Mouse (Mus musculus) liver, adult 2 months (tissue): ENCODE results near the gene Fxn. TPM values are rescaled to one million over a fixed set of nuclear protein-coding genes. Genes with fewer than 3 reads are reported as not detected.
A peak's percentile ranks its signal among the peaks of the same experiment; 100 is the strongest.

Experiments used
- DNase-seq: peaks from one replicate; pipeline ENCODE4 v3.0.0-alpha.2; 2011; ENCODE audit warnings: low read depth, low spot score; ENCODE audit errors: extremely low read depth
- H3K27ac ChIP-seq: fragments of 200-500 bp; replicated peaks from 2 replicates; pipeline ENCODE4 v1.5.1; 2012; ENCODE audit warnings: low read depth, mild to moderate bottlenecking, control low read depth, inconsistent platforms, low read length; ENCODE audit not compliant: insufficient read depth
- H3K27me3 ChIP-seq: fragments of 200-500 bp; 2 replicates; pipeline ENCODE4 v1.6.1; 2012; ENCODE audit warnings: mild to moderate bottlenecking, moderate library complexity, low read length, inconsistent platforms; ENCODE audit not compliant: control insufficient read depth, insufficient read depth
- H3K36me3 ChIP-seq: fragments of 200-500 bp; 2 replicates; pipeline ENCODE4 v1.6.1; 2012; ENCODE audit warnings: low read length, inconsistent platforms; ENCODE audit not compliant: control insufficient read depth, insufficient read depth
- H3K4me1 ChIP-seq: fragments of 200-500 bp; 2 replicates; pipeline ENCODE4 v1.6.1; 2011; ENCODE audit warnings: low read length; ENCODE audit not compliant: control insufficient read depth, insufficient read depth
- H3K4me3 ChIP-seq: fragments of 200-500 bp; 2 replicates; pipeline ENCODE4 v1.5.1; 2011; ENCODE audit warnings: low read depth, mild to moderate bottlenecking, control low read depth, low read length, moderate library complexity; ENCODE audit not compliant: insufficient read depth
- H3K79me2 ChIP-seq: fragments of 200-500 bp; 2 replicates; pipeline ENCODE4 v1.6.1; 2012; ENCODE audit warnings: inconsistent platforms, mild to moderate bottlenecking, low read length, moderate library complexity; ENCODE audit not compliant: control insufficient read depth, insufficient read depth
- H3K9ac ChIP-seq: fragments of 200-500 bp; 2 replicates; pipeline ENCODE4 v1.6.1; 2012; ENCODE audit warnings: low read depth, mild to moderate bottlenecking, control low read depth, inconsistent platforms, low read length
- CTCF ChIP-seq: fragments of 200-500 bp; IDR thresholded peaks from 2 replicates; pipeline ENCODE4 v1.5.1; 2011; ENCODE audit warnings: low read depth, low read length, control low read depth
- POLR2A ChIP-seq: fragments of 200-500 bp; IDR thresholded peaks from 2 replicates; pipeline ENCODE4 v1.6.1; 2011; ENCODE audit warnings: low read length, control low read depth; ENCODE audit not compliant: insufficient read depth; ENCODE audit errors: extremely low read depth
- WGBS: fragments of 180-500 bp; shearing (Covaris S2); methylation state at CpG from one replicate; pipeline ENCODE4 v1.1.7; 2018; 5-methylcytosine and 5-hydroxymethylcytosine counted together
- polyA plus RNA-seq: library from polyadenylated mRNA; depleted of rRNA; stranded (reverse); fragments of >200 nt; gene quantifications from 2 replicates; pipeline ENCODE4 v1.2.3, GENCODE M21; 2012; rRNA removed
- total RNA-seq: library from RNA; depleted of rRNA; stranded (reverse); fragments of >200 nt; gene quantifications from 2 replicates; pipeline ENCODE4 v1.2.3, GENCODE M21; 2014; rRNA removed

The Fxn gene
- total RNA-seq (10.9 and 18.1 TPM in 2 replicates), polyA plus RNA-seq (20.4 and 20.6 TPM in 2 replicates)

DNA sequence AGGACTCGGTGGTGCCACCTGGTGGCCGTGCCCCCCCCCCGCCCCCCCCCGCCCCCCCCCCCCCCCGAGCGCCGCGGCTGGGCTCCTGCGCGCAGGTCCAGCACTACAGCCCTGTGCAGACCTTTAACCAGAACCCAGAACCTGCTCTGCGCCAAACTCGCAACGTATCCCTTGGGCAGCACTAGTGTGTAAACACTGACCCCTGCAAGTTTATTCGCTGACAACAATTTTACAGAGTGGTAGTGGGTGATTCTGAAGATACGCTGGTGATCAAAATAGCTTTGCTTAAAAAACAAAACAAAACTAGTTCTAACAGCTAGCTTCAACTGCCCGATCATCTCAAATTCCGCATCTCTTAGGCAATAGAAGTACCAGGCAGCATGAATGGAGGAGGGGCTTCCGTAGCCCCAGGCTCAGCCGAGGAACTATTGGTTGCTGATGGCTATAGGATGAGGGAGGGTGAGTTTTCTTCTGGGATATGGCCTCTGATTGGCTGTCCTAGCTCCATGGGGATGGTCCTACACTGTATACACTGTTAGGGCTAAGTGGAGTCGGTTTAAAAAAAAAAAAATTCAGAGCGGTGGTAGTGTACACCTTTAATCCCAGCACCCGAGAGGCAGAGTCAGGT lies at the start of gene Fxn:
TSS of gene Fxn (minus strand) at position 5 of the 628 bp plus-strand sequence.
- H3K27me3 ChIP-seq, result no peaks in the 10 kb centered on the region
- peak within 1 kb of the TSS; percentile 86 for H3K4me3 ChIP-seq
- peak; percentile 57 for DNase-seq
- H3K9ac ChIP-seq, result peak within 1 kb of the TSS; percentile 95
- peaks cover 6% of the 10 kb centered on the region for H3K4me1 ChIP-seq
- no peak for TF ChIP-seq POLR2A
- TF ChIP-seq CTCF, result no peak; the same call in 1 of the 2 replicates
- WGBS, result 3% methylated on average over 19 of the region's 22 CpGs
- peak within 1 kb of the TSS; percentile 93 for H3K27ac ChIP-seq
- no peaks in the 10 kb centered on the region for H3K36me3 ChIP-seq
- peaks cover 4% of the 10 kb centered on the region; the same call in 1 of the 2 replicates for H3K79me2 ChIP-seq

DNA sequence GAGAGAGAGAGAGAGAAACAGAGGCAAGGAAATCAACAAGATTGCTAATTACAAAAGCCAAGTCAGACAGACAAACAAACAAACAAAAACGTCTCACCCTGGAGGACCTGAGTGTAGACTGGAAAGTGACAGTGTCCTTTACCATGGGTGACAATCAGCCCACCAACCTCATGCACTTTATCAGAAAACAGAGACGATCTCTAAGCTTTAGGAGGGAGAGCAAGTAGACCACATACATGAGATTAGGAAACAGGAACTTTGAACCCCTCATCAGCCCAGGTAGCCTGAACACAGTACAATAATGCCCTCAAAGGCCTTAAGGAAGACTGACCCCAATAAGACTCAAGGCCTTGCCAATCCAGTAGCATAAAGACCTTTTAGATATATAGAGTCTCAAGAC lies 47.5 kb upstream of the Fxn start:
- H3K27me3 ChIP-seq, result no peaks in the 10 kb centered on the region; the same call in 1 of the 2 replicates
- 51% methylated on average over 2 of the region's 2 CpGs for WGBS
- TF ChIP-seq CTCF, result no peak
- TF ChIP-seq POLR2A, result no peak

DNA sequence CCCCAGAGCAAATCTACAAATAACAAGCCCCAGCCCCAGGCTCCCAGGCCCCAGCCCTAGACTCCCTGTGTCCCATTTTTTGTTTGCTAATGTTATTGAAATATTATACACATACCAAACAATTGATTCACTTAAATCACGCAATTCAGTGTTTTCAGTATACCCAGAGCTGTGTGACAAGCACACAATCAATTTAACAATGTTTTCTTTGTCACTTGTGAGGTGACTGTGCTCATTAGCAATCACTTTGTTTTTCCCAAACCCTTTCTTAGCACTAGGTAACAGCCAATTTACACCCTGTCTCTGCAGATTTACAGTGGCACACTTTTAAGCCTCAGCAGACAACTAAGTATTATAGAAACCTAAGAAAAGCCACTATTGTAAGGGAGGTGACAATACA lies 46.6 kb upstream of the Fxn start:
- H3K4me1 ChIP-seq, result no peaks in the 10 kb centered on the region
- H3K9ac ChIP-seq, result no peak overlapping the region
- no peak for DNase-seq
- WGBS, result 50% methylated on average over 1 of the region's 1 CpGs
- H3K36me3 ChIP-seq, result no peaks in the 10 kb centered on the region
- H3K27ac ChIP-seq, result no peak overlapping the region
- H3K79me2 ChIP-seq, result no peaks in the 10 kb centered on the region
- H3K27me3 ChIP-seq, result no peaks in the 10 kb centered on the region; the same call in 1 of the 2 replicates
- no peak overlapping the region for H3K4me3 ChIP-seq
- TF ChIP-seq POLR2A, result no peak
- no peak for TF ChIP-seq CTCF

More for the DNA sequence above, 47.5 kb upstream of the Fxn start:
- Histone ChIP-seq H3K27ac (no peak overlapping the region), H3K4me3 (no peak overlapping the region), H3K4me1 (no peaks in the 10 kb centered on the region), H3K9ac (no peak overlapping the region), H3K79me2 (no peaks in the 10 kb centered on the region), H3K36me3 (no peaks in the 10 kb centered on the region)
- DNase-seq, result no peak

DNA sequence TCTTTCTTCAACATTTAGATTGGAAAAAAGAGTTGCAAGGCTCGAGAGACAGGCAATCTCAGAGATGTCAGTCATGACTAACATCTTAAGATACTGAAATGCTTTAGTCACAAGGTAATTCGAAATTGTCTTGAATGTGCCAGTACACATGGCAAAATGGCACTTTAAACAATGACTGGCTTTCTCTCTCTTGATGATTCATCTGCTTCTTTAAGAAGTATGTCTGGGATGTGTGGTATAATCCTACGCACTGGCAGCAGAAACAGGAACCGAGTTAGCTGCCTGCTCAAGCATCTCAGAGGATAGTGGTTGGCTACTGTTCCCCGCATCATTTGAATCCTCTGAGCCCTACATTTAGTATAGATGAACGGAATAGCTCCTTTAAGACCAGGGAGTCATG lies 45.3 kb upstream of the Fxn start:
- Histone ChIP-seq H3K4me1 (no peaks in the 10 kb centered on the region), H3K27ac (no peak overlapping the region), H3K9ac (no peak overlapping the region), H3K4me3 (no peak overlapping the region), H3K27me3 (no peaks in the 10 kb centered on the region; the same call in 1 of the 2 replicates), H3K79me2 (no peaks in the 10 kb centered on the region), H3K36me3 (no peaks in the 10 kb centered on the region)
- 74% methylated on average over 6 of the region's 6 CpGs for WGBS
- DNase-seq, result no peak
- no peak for TF ChIP-seq POLR2A
- TF ChIP-seq CTCF, result no peak

DNA sequence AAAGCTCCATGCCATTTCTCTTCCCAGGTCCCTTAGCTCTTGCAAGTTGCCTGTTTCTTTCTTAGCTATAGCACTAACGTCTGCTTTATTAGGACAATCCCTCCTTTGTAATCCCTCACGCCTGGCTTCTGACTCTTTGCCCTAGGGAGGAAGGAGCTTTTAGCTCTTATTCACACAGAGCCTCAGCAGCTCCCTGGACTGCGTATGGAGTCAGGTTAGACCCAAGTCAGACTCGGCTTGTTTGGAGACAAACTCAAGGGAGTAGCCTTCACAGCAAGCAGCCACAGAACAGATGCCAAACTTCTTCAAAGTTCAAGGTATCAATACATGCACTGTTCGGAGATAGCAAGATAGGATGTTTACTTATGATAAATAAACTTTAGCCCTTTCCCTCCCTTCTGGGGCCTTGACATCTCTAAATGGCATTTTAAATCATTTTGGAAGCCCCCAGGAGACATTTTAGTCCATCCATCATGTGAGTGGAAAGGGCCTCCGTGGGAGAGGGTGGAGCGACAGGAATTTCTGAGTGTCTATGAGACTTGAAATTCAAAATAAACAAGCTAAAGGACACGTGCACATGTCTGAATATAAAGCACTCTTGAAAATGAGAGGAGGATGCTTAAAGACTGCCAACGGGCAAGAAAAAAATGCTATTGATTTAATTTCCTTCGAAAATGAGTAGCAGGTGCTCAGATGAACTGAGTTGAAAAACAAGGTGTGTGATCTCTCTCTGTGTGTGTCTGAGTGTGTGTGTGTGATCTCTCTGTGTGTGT lies 43.6 kb upstream of the Fxn start:
- H3K4me3 ChIP-seq, result no peak overlapping the region
- H3K79me2 ChIP-seq, result no peaks in the 10 kb centered on the region
- no peak overlapping the region for H3K27ac ChIP-seq
- no peaks in the 10 kb centered on the region for H3K4me1 ChIP-seq
- no peaks in the 10 kb centered on the region; the same call in 1 of the 2 replicates for H3K27me3 ChIP-seq
- no peak overlapping the region for H3K9ac ChIP-seq
- TF ChIP-seq POLR2A (no peak), CTCF (no peak)
- no peak for DNase-seq
- WGBS, result 58% methylated on average over 10 of the region's 10 CpGs
- no peaks in the 10 kb centered on the region for H3K36me3 ChIP-seq

DNA sequence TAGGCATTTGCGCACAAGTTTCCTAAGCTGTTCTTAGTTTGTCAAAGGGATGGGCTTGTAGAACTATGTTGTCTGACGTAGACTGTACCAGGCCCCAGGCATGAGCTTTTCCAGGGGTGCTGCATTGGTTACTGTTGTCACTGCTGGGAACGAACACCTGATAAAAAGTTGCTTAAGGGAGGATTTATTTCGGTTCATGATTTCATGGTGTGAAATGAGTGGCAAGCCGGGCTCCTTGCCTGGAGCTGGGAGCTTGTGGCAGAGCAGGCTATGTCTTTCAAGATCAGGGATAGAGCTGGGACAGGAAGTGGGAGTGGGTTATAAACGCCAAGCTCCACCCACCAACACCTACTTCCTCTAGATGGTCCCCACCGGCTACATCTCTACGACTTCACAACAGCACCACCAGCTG lies 41.5 kb upstream of the Fxn start:
- no peak overlapping the region for H3K9ac ChIP-seq
- no peak overlapping the region for H3K27ac ChIP-seq
- no peaks in the 10 kb centered on the region for H3K36me3 ChIP-seq
- H3K4me1 ChIP-seq, result no peaks in the 10 kb centered on the region
- DNase-seq, result no peak
- no peak for TF ChIP-seq POLR2A
- no peak for TF ChIP-seq CTCF
- H3K27me3 ChIP-seq, result no peaks in the 10 kb centered on the region; the same call in 1 of the 2 replicates
- 91% methylated on average over 8 of the region's 8 CpGs for WGBS
- no peaks in the 10 kb centered on the region for H3K79me2 ChIP-seq
- H3K4me3 ChIP-seq, result no peak overlapping the region
